Mouse (Mus musculus): ENCODE results near the gene Gtf2a1. TPM values are rescaled to one million over a fixed set of nuclear protein-coding genes. Genes with fewer than 3 reads are reported as not detected.

The Gtf2a1 gene
- 26.4 and 32.0 TPM in 2 replicates for polyA plus RNA-seq (2014; fragmentation: Nextera tagmentation; extraction: Ambion mirVana)

- Histone ChIP-seq H3K27ac (ENCODE audit: low read depth, low read length) (peak within 1 kb of the TSS; percentile 100), H3K9ac (ENCODE audit: low read depth, low read length) (peak within 1 kb of the TSS; percentile 100), H3K9me3 (replicated peaks; ENCODE audit: control insufficient read depth, low read length) (no peaks in the 10 kb centered on the region), H3K4me3 (ENCODE audit: low read depth, low read length) (peak within 1 kb of the TSS; percentile 90), H3K36me3 (ENCODE audit: control insufficient read depth, insufficient read depth, low read length) (peaks cover 4% of the 10 kb centered on the region), H3K4me1 (ENCODE audit: control insufficient read depth, insufficient read depth, low read length) (peaks cover 11% of the 10 kb centered on the region), H3K27me3 (ENCODE audit: control insufficient read depth, insufficient read depth, low read length) (no peaks in the 10 kb centered on the region), H3K4me2 (peak within 1 kb of the TSS; percentile 82)
- peak; percentile 87 for ATAC-seq (replicated peaks; ENCODE audit: insufficient number of reproducible peaks, low FRiP score, low TSS enrichment)
- whole genome bisulfite sequencing (ENCODE audit: insufficient replicate concordance), result under 1% methylated on average over 60 of the region's 99 CpGs
Measured at GRCm38 (mm10) chr12:91589847-91590690, at the start of gene Gtf2a1. TSS of gene Gtf2a1 (minus strand) at chr12:91590487.

GRCm38 (mm10) chr12:91638351-91638750, 48.1 kb upstream of the Gtf2a1 start:
- no peak overlapping the region for H3K4me3 ChIP-seq (ENCODE audit: low read depth, low read length)
- 68% methylated on average over 3 of the region's 3 CpGs for WGBS (ENCODE audit: insufficient replicate concordance)
- H3K27me3 ChIP-seq (ENCODE audit: control insufficient read depth, insufficient read depth, low read length), result no peaks in the 10 kb centered on the region; the same call in 1 of the 2 replicates
- no peak overlapping the region for H3K4me2 ChIP-seq
- 0 out of 2 replicates have a peak, but pooled peaks cover 7% of the 10 kb centered on the region for H3K4me1 ChIP-seq (ENCODE audit: control insufficient read depth, insufficient read depth, low read length)
- no peak overlapping the region for H3K9ac ChIP-seq (ENCODE audit: low read depth, low read length)
- H3K36me3 ChIP-seq (ENCODE audit: control insufficient read depth, insufficient read depth, low read length), result no peaks in the 10 kb centered on the region
- no peak overlapping the region for H3K27ac ChIP-seq (ENCODE audit: low read depth, low read length)
- H3K9me3 ChIP-seq (replicated peaks; ENCODE audit: control insufficient read depth, low read length), result no peaks in the 10 kb centered on the region
- no peak for ATAC-seq (replicated peaks; ENCODE audit: insufficient number of reproducible peaks, low FRiP score, low TSS enrichment)

DNA sequence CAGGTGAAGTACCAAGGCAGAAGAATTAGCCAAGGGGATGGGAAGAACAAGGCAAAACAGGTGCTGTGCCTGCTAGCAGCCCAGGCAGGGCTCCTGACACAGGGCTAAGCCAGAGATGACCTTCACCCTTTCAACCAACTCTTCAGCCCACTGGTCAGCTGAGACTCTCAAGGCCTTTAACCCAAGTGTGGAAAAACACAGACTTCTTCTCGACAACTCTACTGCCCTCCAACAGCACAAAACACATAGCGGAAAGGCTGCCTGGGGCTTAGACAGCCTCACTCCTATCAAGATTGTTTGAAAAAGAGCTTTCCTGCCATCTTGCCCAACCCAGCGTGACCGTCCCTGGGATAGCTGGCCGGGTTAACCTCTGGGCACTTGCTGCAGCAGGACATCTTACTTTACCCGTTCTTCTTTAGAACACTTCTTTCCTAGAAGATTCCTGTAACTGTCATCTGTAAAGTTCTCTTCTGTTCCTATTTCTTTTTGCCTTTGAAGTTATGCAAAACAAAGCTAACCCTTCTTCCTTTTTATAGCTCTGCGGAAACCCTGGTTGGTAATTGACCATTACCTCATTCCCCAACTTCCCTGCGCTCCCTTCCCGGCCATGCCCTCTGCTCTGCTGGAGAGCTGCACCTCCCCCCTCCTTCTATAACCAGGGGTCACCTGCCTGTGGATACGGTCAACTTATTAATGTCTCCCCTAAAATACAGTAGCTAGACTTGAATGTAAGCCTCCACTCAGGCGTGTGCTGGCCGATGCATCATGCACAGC, 47.0 kb upstream of the Gtf2a1 start:
- Histone ChIP-seq H3K4me1 (ENCODE audit: control insufficient read depth, insufficient read depth, low read length) (0 out of 2 replicates have a peak, but pooled peaks cover 7% of the 10 kb centered on the region), H3K9ac (ENCODE audit: low read depth, low read length) (no peak overlapping the region), H3K9me3 (replicated peaks; ENCODE audit: control insufficient read depth, low read length) (no peaks in the 10 kb centered on the region), H3K4me2 (no peak overlapping the region), H3K4me3 (ENCODE audit: low read depth, low read length) (no peak overlapping the region), H3K27me3 (ENCODE audit: control insufficient read depth, insufficient read depth, low read length) (no peaks in the 10 kb centered on the region; the same call in 1 of the 2 replicates), H3K27ac (ENCODE audit: low read depth, low read length) (no peak overlapping the region), H3K36me3 (ENCODE audit: control insufficient read depth, insufficient read depth, low read length) (no peaks in the 10 kb centered on the region)
- 87% methylated on average over 12 of the region's 12 CpGs for WGBS (ENCODE audit: insufficient replicate concordance)
- no peak for ATAC-seq (replicated peaks; ENCODE audit: insufficient number of reproducible peaks, low FRiP score, low TSS enrichment)

DNA sequence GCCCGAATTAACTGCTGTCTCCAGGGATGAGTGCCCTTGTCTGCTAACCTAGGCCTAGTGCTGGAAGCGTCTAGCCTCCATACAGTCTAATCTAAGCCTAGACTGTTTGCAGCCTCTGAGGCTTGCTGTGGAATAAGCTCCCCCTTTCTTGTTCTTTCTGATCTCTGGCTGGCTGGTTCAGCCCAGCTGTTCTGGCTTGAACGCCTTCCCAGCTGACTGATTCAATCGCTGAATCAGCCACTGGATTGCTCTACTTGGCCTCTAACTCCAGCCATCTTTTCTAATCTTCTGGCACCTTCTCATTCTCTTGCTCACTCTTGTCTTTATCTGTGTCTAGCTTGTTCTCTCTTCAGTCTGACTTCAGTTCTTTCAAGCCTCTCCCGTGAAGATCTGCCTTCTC, 36.2 kb upstream of the Gtf2a1 start:
- no peak for ATAC-seq (replicated peaks; ENCODE audit: insufficient number of reproducible peaks, low FRiP score, low TSS enrichment)
- H3K4me2 ChIP-seq, result no peak overlapping the region
- no peaks in the 10 kb centered on the region for H3K9me3 ChIP-seq (replicated peaks; ENCODE audit: control insufficient read depth, low read length)
- H3K9ac ChIP-seq (ENCODE audit: low read depth, low read length), result no peak overlapping the region
- WGBS (ENCODE audit: insufficient replicate concordance), result 82% methylated on average over 5 of the region's 5 CpGs
- H3K27ac ChIP-seq (ENCODE audit: low read depth, low read length), result no peak overlapping the region
- H3K4me3 ChIP-seq (ENCODE audit: low read depth, low read length), result no peak overlapping the region
- no peaks in the 10 kb centered on the region for H3K36me3 ChIP-seq (ENCODE audit: control insufficient read depth, insufficient read depth, low read length)
- H3K4me1 ChIP-seq (ENCODE audit: control insufficient read depth, insufficient read depth, low read length), result no peaks in the 10 kb centered on the region
- H3K27me3 ChIP-seq (ENCODE audit: control insufficient read depth, insufficient read depth, low read length), result no peaks in the 10 kb centered on the region

GRCm38 (mm10) chr12:91625013-91625412, 34.7 kb upstream of the Gtf2a1 start:
- H3K9ac ChIP-seq (ENCODE audit: low read depth, low read length), result no peak overlapping the region
- no peaks in the 10 kb centered on the region for H3K4me1 ChIP-seq (ENCODE audit: control insufficient read depth, insufficient read depth, low read length)
- H3K4me3 ChIP-seq (ENCODE audit: low read depth, low read length), result no peak overlapping the region
- H3K4me2 ChIP-seq, result no peak overlapping the region
- WGBS (ENCODE audit: insufficient replicate concordance), result 55% methylated on average over 1 of the region's 1 CpGs
- no peak overlapping the region for H3K27ac ChIP-seq (ENCODE audit: low read depth, low read length)
- H3K36me3 ChIP-seq (ENCODE audit: control insufficient read depth, insufficient read depth, low read length), result no peaks in the 10 kb centered on the region
- ATAC-seq (replicated peaks; ENCODE audit: insufficient number of reproducible peaks, low FRiP score, low TSS enrichment), result no peak
- H3K9me3 ChIP-seq (replicated peaks; ENCODE audit: control insufficient read depth, low read length), result no peaks in the 10 kb centered on the region
- H3K27me3 ChIP-seq (ENCODE audit: control insufficient read depth, insufficient read depth, low read length), result no peaks in the 10 kb centered on the region

GRCm38 (mm10) chr12:91609425-91609824, 19.1 kb upstream of the Gtf2a1 start:
- H3K9ac ChIP-seq (ENCODE audit: low read depth, low read length), result no peak overlapping the region
- no peaks in the 10 kb centered on the region for H3K9me3 ChIP-seq (replicated peaks; ENCODE audit: control insufficient read depth, low read length)
- no peaks in the 10 kb centered on the region for H3K4me1 ChIP-seq (ENCODE audit: control insufficient read depth, insufficient read depth, low read length)
- H3K4me3 ChIP-seq (ENCODE audit: low read depth, low read length), result no peak overlapping the region
- no peaks in the 10 kb centered on the region for H3K27me3 ChIP-seq (ENCODE audit: control insufficient read depth, insufficient read depth, low read length)
- ATAC-seq (replicated peaks; ENCODE audit: insufficient number of reproducible peaks, low FRiP score, low TSS enrichment), result no peak
- 91% methylated on average over 5 of the region's 5 CpGs for WGBS (ENCODE audit: insufficient replicate concordance)
- H3K4me2 ChIP-seq, result no peak overlapping the region
- no peak overlapping the region for H3K27ac ChIP-seq (ENCODE audit: low read depth, low read length)
- no peaks in the 10 kb centered on the region for H3K36me3 ChIP-seq (ENCODE audit: control insufficient read depth, insufficient read depth, low read length)

GRCm38 (mm10) chr12:91607678-91608077, 17.4 kb upstream of the Gtf2a1 start:
- Histone ChIP-seq H3K9ac (ENCODE audit: low read depth, low read length) (no peak overlapping the region), H3K4me1 (ENCODE audit: control insufficient read depth, insufficient read depth, low read length) (no peaks in the 10 kb centered on the region), H3K27me3 (ENCODE audit: control insufficient read depth, insufficient read depth, low read length) (no peaks in the 10 kb centered on the region), H3K27ac (ENCODE audit: low read depth, low read length) (no peak overlapping the region), H3K4me3 (ENCODE audit: low read depth, low read length) (no peak overlapping the region), H3K9me3 (replicated peaks; ENCODE audit: control insufficient read depth, low read length) (no peaks in the 10 kb centered on the region), H3K4me2 (no peak overlapping the region), H3K36me3 (ENCODE audit: control insufficient read depth, insufficient read depth, low read length) (no peaks in the 10 kb centered on the region)
- 71% methylated on average over 7 of the region's 7 CpGs for WGBS (ENCODE audit: insufficient replicate concordance)
- no peak for ATAC-seq (replicated peaks; ENCODE audit: insufficient number of reproducible peaks, low FRiP score, low TSS enrichment)

GRCm38 (mm10) chr12:91606651-91607050, 16.4 kb upstream of the Gtf2a1 start:
- no peak overlapping the region for H3K27ac ChIP-seq (ENCODE audit: low read depth, low read length)
- H3K9ac ChIP-seq (ENCODE audit: low read depth, low read length), result no peak overlapping the region
- no peak overlapping the region for H3K4me3 ChIP-seq (ENCODE audit: low read depth, low read length)
- H3K9me3 ChIP-seq (replicated peaks; ENCODE audit: control insufficient read depth, low read length), result no peaks in the 10 kb centered on the region
- no peak for ATAC-seq (replicated peaks; ENCODE audit: insufficient number of reproducible peaks, low FRiP score, low TSS enrichment)
- H3K4me1 ChIP-seq (ENCODE audit: control insufficient read depth, insufficient read depth, low read length), result no peaks in the 10 kb centered on the region
- H3K36me3 ChIP-seq (ENCODE audit: control insufficient read depth, insufficient read depth, low read length), result no peaks in the 10 kb centered on the region
- H3K27me3 ChIP-seq (ENCODE audit: control insufficient read depth, insufficient read depth, low read length), result no peaks in the 10 kb centered on the region
- WGBS (ENCODE audit: insufficient replicate concordance), result 87% methylated on average over 13 of the region's 13 CpGs
- no peak overlapping the region for H3K4me2 ChIP-seq

Measured in heart, embryonic 11.5 days (tissue).